Mouse (Mus musculus) urinary bladder, postnatal 10 days (tissue): Measurements from ENCODE around the gene Stk16.
A peak's percentile ranks its signal among the peaks of the same experiment; 100 is the strongest.

Source experiments
- DNase-seq: peaks from one replicate; pipeline ENCODE4 v3.0.0; 2022; ENCODE audit warnings: low spot score

The Stk16 gene

DNA sequence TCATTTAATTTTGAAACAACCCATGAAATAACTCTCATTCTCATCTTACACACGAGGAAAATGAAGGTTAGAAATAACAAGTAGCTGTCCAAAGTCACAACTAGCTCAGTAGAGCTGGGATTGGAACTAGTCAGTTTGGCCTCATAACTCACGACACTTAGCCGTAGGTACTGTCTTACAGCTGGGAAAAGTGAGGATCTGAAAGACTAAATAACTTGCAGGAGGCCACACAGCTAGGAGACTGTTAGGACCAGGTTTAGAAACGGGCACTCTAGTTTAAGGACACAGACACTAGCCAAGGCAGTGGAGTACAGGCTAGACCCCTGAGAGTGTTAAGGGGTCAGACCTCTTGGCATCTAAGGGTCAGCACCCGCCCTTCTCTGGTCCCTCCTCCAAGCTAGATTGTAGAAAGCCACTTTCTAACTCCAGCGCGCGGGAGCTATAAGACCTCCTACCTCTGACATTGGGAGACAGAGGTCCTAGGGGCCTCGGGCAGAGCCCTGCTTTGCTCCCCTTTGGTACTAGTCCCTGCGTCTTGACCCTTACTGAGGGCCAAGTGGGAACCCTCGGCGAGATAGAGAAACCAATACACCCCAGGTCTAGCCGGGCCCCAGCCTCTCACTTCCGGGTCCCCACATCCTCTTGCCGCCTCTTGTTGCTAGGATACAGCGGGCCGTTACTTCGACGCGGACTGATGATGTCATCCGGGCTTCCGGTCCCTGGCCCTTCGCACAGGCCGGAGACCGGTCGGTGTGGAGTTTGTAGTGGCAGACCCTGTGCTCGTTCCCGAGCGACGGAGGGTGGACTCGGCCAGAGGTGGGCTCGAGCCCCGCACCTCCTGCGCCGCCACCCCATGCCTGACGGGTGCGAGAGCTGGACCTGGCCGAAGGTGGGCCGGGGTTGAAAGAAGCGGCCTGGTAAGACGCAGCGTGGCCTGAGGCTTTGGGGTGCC lies at the start of gene Stk16, which contains the start of gene Glb1l:
Gene Stk16, plus strand, starts transcription at position 703 of the 952 bp plus-strand sequence.
Gene Glb1l, minus strand, starts transcription at position 678 of the 952 bp plus-strand sequence.
- DNase-seq: peak; percentile 87

DNA sequence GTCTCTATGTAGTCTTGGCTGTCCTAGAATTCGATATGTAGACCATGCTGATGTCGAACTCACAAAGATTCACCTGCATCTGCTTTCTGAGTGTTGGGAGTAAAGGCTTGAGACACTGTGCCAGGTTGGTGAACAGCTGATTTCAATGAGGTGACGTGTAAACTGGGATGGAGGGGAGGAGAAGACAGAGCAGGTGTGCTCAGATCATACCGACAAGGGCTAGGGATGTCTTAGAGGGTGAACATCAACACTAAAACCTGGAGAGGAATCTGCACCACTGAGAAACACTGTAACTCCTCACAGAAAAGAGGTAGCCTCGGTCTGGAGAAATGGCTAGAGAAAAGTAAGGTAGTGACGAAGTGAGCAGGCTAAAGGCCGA lies 42.6 kb upstream of the Stk16 start:
- no peak for DNase-seq

DNA sequence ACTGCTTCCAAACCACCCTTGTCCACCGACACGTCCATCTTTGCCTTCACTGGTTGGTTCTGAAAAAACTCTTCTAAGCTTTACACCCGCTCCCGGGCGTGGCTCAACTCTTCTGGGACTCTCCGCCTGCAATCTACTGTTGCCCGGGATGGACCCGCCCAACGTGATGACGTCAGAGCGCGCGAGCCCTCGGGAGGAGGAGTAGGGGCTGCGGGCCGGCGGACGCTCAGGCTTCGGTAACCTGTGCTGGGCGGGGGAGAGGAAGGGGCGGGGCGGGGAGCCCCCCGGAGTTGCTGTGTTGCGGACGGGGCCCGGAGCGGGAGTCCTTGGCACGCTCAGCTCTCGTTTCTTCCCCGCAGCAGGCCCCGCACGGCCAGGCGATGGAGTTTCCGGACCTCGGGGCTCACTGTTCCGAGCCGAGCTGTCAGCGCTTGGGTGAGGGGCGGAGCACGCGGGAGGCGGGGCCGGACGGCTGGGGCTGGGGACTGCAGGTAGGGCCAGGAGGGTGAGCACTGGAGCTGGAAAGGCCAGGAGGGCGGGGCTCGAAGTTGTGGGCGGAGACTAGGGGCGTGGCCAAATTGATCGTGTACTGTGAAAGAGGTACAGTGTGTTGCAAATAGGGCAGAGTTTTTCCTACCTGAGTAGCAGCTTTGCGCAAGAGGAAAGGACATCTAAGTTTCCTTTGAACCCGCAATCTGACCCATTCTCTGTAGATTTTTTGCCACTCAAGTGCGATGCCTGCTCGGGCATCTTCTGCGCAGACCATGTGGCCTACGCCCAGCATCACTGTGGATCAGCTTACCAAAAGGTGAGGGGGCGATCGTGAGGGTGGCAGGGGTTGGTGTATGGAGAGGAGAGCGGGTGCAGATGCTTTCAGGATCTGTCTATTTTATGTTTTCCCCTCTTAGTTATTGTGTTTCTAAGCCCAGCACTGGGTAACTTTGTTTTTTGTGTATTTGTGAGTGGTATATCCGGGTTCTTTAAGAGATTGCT lies 41.9 kb upstream of the Stk16 start, which contains the start of gene Zfand2b:
Gene Zfand2b, plus strand, starts transcription at position 175 of the 993 bp plus-strand sequence.
- DNase-seq: peak; percentile 93

DNA sequence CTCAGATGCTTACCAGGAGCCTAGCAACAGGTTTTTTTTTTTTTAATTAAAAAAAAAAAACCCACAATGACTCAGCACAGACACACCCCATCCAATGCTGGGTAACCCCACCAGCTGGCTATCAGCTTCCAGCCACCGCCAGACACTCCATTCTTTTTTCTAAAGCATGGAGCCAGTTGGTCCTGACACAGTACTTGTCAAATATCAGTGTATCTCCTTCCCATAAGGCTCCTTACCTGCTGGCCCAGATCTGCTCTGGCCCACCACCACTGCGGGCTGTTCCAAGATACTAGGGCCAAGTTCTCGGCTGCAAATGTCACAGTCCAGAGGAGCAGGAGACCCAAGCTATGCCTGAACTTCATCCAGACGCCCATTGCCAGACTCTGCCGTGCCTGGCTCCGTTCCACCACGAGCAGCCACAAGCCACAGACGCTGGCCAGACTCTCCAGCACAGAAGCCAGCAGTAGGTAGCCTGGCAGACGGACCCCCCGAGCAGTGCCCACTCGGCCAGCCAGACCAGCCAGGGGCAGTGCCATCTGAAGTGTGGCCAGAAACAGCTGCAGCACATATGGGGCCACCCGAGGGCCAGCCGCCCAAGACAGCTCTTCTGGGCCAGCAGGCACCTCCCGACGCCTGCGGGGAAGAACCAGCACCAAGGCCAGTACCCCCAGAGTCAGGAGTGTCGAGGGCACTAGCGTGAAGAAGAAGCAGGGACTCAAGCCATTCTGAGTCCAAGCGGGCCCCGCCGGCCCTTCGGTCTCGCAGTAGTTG lies 31.1 kb upstream of the Stk16 start:
- DNase-seq: no peak

DNA sequence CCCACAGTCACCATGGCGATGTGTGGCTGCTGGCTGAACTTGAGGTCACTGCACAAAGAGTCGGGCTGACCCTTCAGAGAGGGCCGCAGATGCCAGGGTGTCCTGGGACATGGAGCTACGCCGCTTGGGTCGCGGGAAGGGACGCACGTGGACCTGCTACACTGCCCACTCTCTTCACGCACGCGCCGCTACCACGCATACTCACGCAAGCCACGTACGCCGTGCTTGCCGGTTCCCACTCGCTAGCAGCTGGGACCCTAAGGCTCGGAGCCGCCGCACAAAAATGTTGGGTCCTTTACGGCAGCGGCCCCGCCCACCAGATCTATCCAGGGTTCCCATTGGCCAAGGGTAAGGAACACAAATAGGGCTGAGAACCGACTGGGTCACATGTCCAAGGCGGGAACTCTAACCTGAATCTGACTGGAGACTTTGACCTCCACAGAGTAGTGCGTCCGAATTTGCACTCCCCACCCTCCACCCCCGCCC lies 30.5 kb upstream of the Stk16 start, which contains the start of gene Abcb6:
Gene Abcb6, minus strand, starts transcription at position 288 of the 486 bp plus-strand sequence.
- peak; percentile 45 for DNase-seq

DNA sequence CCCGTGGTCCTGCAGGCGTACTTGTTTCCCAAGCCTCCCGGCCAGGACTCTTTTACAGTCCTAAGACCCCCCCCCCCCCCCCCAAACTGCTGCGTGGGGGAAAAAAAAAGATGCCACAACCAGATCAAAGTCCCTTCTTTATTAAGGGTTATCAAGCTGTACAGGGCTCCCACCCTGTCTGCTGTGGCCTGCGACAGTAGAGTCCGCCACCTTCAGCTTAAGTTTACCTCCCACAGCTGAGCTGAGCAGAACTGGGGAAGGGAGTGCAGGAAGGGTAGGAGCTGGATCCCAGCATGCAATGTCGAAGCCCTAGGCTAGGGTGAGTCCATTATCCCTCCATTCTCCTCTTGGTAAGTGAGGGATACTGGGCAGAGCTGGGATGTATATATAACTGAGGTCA lies 29.9 kb upstream of the Stk16 start:
- DNase-seq: no peak

DNA sequence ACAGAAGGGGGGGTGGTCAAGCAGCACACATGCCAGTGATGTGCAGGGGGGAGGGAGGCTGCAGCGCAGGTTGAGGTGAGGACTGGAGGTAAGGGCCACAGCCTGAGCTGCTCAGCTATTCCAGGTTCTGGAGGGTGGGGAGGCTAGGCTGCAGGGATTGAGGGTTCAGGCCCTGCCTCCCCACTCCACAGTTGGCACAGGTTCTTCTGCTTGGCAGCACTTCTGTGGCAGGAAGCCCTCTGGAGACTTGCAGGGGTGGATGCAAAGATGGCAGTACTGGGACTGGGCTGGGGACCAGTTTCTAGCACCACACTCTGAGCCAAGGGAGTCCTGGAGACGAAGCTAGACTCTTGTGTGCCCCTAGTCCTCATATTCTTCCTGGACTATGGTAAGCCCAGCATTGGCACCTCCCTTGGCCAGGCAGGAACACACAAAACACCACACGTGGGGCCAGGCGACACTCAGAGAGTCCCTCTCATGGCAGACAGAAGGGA lies 29.2 kb upstream of the Stk16 start:
- no peak for DNase-seq

DNA sequence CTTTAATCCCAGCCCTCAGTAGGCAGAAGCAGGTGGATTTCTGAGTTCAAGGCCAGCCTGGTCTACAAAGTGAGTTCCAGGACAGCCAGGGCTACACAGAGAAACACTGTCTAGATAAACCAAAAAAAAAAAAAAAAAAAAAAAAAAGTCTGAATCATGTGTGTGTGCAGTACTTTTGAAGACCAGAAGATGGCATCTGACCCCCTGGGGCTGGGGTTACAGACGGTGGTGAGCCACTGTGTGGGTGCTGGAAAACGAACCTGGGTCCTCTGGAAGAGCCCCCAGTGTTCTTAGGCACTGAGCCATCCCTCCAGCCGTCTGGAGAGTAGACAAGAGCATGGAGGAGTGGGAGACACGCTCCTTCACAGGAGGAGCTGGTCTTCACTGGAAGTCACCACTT lies 28.5 kb upstream of the Stk16 start:
- no peak for DNase-seq

DNA sequence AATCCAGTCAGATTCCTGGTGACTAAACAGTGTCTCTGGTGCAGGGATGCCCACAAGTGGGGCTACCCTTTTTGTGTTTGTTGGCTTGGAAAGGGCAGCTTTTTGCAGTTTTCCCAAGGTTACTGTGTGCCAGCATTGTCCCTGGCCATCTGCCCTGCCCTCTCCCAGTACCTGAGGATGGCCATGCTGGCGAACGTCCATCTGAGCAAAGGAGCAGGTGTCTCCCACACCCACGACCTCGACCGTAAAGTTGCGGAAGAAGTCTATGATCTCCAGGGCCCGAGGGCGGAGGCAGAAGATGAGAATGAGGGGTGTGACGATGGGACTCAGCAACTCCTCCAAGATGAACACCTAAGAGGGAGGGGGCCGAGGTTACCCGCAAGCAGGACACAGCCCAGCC lies 25.1 kb upstream of the Stk16 start:
- DNase-seq: no peak

DNA sequence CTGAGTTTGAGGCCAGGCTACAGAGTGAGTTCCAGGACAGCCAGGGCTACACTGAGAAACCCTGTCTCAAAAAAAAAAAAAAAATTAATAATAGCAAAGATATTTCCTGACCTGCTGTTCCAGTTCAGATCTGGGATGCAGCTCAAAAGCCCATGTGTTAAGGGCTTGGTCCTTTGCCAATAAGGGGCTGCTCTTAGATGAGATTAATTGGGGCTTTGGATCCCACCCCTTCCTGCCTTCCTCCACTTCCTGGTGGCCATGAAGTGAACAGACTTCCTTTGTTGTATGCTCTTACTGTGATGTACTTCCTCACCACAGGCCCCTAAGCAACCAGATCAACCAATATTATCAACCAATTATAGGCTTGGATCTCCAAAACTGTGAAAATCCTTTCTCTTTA lies 23.5 kb upstream of the Stk16 start:
- no peak for DNase-seq

DNA sequence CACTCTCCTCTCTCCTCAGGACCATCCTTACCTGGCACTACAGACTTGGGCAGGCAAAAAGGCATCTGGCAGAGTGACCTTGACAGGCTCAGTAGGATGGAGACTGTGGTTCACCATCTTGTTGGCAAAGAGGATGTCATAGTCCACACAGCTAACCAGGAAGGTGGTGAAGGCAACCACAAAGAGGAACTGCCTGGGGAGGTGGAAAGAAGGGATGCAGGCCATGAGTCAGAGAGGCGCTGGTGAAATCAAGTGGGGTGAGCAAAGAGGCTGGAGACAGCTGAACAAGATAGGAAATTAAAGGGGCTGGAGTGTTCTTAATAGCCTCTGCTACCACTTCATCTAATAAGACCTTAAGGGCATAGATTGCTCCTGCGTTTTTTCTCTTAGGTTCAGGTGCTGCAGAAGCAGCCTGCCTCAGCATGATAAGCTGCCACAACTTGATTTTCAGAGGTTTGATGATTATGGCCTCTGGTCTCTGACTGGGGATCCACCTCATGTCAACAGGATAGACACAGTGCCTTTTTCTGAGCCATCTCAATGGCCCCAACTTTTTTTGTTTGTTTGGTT lies 22.6 kb upstream of the Stk16 start:
- no peak for DNase-seq

DNA sequence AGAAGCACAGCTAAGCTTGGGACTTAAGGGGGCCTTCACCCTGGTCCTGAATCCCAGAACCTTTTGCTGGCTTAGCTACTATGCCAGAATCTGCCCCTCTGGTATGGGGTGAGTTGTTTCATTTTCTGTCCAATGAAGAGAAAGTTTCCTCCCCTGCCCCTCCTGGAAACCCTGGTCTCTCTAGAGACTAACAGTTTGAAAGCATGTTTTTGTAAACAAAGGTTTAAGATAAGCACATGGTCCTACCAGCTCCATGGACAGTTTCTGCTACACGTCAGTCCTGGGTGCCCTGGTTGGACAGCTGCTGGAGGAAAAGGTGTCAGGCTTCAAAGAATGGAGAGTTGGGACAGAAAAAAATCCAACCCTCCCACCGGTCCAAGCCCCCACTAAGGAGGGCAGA lies 20.1 kb upstream of the Stk16 start:
- no peak for DNase-seq

DNA sequence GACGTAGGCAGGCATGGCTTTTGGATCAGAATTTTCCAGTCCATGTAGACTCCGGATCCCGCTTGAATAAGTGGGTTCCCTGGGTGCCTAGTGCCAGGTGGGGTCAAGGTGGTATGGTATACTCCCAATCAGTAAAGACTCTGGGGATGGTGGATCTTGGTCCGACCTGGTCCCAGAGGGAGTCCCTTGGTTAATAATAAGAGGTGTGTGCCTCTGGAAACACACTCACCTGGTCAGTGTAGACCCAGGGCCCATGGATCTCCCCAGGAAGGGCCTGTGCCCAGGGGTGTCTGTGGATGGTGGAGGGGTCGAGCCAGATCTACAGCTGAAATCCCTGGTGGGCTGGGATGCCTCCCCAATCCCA lies 19.4 kb upstream of the Stk16 start:
- DNase-seq: no peak

DNA sequence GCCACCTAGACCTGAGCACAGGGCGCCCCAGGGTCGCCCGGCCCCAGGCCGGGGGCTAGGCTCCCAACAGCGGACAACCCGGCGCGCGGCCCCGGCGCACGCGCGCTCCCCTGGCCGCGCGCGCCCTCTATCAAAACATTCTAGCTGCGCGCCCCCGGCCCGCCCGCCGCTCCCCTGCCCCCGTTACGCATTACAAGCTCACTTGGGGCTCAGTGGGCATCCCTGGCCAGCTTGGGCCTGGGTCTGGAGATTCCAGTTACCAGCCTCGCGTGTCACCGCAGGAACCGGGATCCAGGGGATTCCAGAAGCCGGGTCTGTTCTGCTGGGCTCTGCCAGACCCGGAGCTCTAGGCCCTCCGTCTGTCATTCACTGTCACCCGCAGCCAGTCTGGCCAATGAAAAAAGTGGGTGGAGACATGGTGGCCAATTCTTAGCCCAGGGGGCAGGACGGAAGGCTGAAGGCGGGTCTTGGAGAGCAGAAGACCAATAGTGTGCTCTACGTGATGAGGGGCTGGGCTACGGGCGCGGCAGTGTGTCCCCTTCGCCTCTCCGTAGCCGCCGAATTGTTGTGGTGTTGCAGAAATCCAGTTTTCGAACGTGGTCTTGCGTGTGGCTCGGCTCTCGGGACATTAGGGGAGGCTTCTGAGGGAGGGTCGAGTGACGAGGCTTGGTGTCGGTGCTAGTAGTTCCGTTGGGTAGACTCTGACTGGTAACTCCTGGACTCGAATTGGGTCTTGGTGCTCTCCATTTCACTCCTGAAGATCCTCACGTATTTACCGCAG lies 18.8 kb upstream of the Stk16 start, which contains the start of the genes Ankzf1 and Atg9a:
Gene Ankzf1, plus strand, starts transcription at position 530 of the 781 bp plus-strand sequence.
Gene Atg9a, minus strand, starts transcription at position 575 of the 781 bp plus-strand sequence.
- DNase-seq: peak; percentile 79

DNA sequence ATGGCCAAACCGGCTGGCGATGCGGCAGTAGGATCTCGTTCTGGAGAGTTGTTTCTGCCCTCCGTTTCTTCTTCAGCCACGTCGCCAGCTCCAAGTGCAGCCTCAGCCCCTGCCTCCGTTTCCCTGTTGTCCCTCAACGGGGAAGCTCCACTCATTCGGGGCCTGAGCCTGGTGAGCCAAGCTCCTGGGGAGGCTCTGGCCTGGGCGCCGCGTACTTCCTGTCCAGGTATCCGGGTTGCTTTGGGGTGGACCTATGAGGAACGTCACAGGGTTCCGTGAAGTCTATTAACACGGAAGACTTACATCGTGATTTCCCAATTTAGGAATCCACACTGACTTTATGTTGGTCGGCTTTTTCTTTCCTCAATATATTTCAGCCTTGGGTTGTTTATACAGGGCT lies 18.2 kb upstream of the Stk16 start:
- no peak for DNase-seq

DNA sequence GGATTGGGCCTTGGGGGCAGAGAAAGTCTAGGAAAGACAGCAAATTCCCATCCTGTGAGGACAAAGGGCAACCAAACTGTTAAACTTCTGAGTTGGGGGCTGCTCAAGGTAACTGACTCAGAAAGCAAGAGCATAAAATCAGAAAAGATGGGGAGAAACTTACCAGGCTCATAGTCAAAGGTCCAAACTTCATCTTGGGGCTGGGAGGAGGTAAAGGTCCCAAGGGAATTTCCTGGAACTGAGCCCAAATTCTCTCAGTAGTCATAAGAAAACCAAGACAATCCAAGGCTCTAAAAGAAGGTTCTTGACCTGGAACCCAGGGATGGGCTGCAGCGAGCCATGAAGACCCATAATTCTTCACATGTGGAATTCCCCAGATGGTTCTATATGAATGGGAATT lies 9.4 kb upstream of the Stk16 start:
- no peak for DNase-seq

DNA sequence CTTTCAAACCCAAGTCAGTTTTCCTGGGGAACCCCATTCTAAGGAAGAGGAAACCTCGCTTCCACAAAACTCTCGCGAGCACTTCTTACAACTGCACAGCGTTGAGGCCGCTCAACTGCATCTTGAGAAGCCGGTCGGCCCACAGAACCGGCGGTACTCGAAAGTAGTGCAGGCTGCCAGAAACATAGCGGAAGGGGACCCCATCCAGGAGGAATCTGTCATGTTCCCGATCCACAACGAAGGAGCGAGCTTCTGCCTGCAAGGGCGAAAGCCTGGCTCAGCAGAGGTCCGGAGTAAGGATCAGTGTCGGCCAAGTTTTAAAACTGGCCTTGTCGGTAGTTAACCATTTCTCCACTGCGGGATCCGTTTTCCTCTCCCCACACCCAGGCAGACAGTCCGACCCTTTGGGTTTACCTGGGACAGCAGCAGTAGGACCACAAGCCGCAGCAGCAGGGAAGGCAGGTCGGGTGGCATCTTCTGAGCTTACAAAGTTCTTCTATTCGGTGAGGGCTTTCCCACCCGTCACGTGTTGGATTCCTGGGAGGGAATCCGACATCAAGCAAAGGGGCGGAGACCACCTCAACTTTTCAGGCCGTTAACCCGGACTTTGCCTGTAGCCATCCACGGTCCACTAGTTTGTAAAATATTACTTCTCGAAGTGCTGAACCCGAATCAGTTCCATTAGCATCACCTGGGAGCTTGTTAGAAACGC lies 1.5 kb upstream of the Stk16 start:
- DNase-seq: peak; percentile 26

DNA sequence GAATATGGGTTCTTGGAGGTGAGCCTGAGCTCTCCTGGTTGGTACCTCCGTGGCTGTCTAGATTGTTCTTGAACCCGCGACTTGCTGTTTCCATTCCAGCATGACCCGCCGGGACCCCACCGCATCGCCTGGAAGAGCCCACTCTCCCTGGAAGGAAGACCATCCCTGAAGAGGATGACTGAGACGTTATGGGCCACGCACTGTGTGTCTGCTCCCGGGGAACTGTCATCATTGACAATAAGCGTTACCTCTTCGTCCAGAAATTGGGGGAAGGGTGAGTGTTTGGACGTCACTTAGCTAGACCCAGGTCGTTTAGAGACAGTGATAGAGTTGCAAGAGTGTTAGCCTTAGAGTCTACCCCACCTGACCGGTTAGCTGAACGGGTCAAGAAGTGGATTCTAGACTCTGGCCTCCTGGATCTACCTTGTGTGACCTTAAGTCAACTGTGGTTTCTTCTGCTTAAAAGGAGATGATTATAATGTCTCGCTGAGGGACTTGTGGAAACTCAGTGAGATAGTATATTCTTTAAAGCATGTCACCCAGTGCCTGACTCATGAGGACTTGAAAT lies 587 bp downstream of the Stk16 start:
- DNase-seq: no peak

DNA sequence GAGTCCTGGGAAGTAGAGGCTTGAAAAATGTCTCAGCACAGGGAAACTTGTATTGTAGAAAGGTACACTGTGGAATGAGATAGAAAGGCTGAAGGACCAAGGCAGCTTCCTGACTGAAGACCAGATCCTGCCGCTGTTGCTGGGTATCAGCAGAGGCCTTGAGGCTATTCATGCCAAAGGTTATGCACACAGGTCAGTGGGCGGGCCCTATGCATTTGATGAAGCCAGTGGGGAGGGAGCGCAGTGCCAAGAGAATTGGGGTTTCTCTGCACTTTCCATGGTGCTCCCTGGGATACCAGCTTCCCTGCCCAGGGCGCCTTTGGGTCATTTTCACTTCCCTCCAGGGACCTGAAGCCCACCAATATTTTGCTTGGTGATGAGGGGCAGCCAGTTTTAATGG lies 1.9 kb downstream of the Stk16 start:
- no peak for DNase-seq
